Mouse (Mus musculus) testis, postnatal 14 days (tissue): ENCODE measurements around the gene Rbfox3.

Experiments used
- DNase-seq: peaks from one replicate; pipeline ENCODE4 v3.0.0; 2021; ENCODE audit warnings: low spot score

Gene Rbfox3

DNA sequence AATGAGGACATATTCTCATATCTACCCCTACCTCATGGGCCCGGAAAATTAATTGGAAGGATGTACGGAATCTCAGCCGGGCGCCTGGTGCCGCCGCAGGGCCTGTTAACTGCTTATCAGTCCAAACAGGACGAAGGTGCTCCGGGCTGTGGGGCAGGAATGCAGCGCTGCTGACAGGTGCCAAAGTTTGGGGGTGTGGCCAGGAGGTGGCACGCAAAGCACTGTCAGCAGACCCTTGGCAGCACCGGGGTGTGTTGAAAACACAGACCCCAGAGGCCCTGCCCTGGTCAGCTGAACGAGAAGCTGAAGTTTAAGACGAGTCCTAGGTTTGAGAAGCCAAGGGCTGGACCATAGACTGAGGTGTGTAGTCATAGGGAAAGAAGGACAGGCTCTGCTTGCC is 468.7 kb downstream of the Rbfox3 start:
- DNase-seq = no peak
